Mouse (Mus musculus): Measurements from ENCODE around the gene Rnf225. TPM values are rescaled to one million over a fixed set of nuclear protein-coding genes. Genes with fewer than 3 reads are reported as not detected.

The Rnf225 gene
- total RNA-seq, 4 experiments from 2014 or later: 0.77 to 1.4 (median 0.92) TPM

DNA sequence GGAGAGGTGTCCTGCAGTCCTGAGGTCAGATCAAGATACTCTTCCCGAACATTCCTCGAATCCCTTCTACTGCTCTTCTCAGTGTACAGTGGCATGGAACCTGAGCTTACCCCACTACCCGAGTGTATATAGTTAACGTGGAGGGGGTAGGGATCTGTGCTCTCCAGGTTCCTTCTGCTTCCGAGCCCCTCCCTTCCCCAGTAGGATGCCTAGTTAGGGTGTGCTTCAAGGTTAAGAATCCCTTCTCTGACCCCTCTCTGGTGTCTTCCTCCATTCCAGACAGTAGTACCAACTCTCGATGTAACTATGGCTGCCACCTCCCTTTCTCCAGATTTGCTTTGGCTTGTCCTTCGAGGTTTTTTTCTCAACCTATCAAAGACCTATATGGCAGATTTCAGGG lies 53.1 kb downstream of the Rnf225 start:
- no peak for DNase-seq (ENCODE audit: low spot score in 2 of 2)

Other genes starting within 250 kb of the Rnf225 start
- gene Vmn2r55, start 242.4 kb upstream of the Rnf225 start, total RNA-seq (2022): not detected
- gene Vmn2r56, start 192.4 kb upstream of the Rnf225 start, total RNA-seq (2022): under 1 TPM in 2 of 4 experiments, not detected in 2; 0.05 to 0.08 TPM
- gene Zscan18, start 123.8 kb upstream of the Rnf225 start, total RNA-seq (2022): 10 to 100 TPM; 21.6 to 35.9 (median 28.0) TPM
- gene Zfp329, start 108.6 kb upstream of the Rnf225 start, total RNA-seq (2022): 10 to 100 TPM; 22.6 to 31.3 (median 25.8) TPM
- 10 to 100 TPM; 14.0 to 18.0 (median 15.9) TPM for gene Zfp110, start 92.7 kb upstream of the Rnf225 start, total RNA-seq (2022)
- 1 to 10 TPM; 6.6 to 8.3 (median 7.4) TPM for gene Zfp128, start 46.2 kb upstream of the Rnf225 start, total RNA-seq (2022)
- 10 to 100 TPM; 14.0 to 20.3 (median 15.1) TPM for gene Zscan22, start 29.6 kb upstream of the Rnf225 start, total RNA-seq (2022)
- 100 to 1,000 TPM; 383 to 519 (median 436) TPM for gene Rps5, start 5.1 kb upstream of the Rnf225 start, total RNA-seq (2022)
- 10 to 100 TPM in 3 of 4 experiments, 1 to 10 TPM in 1; 9.5 to 11.6 (median 11.3) TPM for gene Zfp324, start 38.4 kb downstream of the Rnf225 start, total RNA-seq (2022)
- 10 to 100 TPM in 1 of 4 experiments, 1 to 10 TPM in 3; 7.5 to 10.8 (median 8.8) TPM for gene Zfp446, start 50.4 kb downstream of the Rnf225 start, total RNA-seq (2022)
- under 1 TPM in 3 of 4 experiments, not detected in 1; 0.27 to 0.47 (median 0.27) TPM for gene Slc27a5, start 70.8 kb downstream of the Rnf225 start, total RNA-seq (2022)
- 100 to 1,000 TPM; 244 to 272 (median 252) TPM for gene Trim28, start 71.7 kb downstream of the Rnf225 start, total RNA-seq (2022)
- 10 to 100 TPM; 27.0 to 29.6 (median 29.3) TPM for gene Zbtb45, start 82.6 kb downstream of the Rnf225 start, total RNA-seq (2022)
- gene Chmp2a, start 107.4 kb downstream of the Rnf225 start, total RNA-seq (2022): 100 to 1,000 TPM; 145 to 152 (median 147) TPM
- gene Ube2m, start 110.9 kb downstream of the Rnf225 start, total RNA-seq (2022): 100 to 1,000 TPM; 188 to 210 (median 192) TPM
- 10 to 100 TPM; 12.1 to 16.3 (median 15.0) TPM for gene Mzf1, start 127.3 kb downstream of the Rnf225 start, total RNA-seq (2022)
- gene Vmn1r85, start 167.8 kb downstream of the Rnf225 start, total RNA-seq (2022): not detected
- gene Vmn1r86, start 192.5 kb downstream of the Rnf225 start, total RNA-seq (2022): not detected
- not detected for gene Vmn1r87, start 212.7 kb downstream of the Rnf225 start, total RNA-seq (2022)
- under 1 TPM; 0.16 to 0.35 (median 0.27) TPM for gene Vmn1r88, start 232.2 kb downstream of the Rnf225 start, total RNA-seq (2022)